Mouse (Mus musculus): ENCODE results near the gene Ipo13. TPM values are rescaled to one million over a fixed set of nuclear protein-coding genes. Genes with fewer than 3 reads are reported as not detected.

Ipo13 gene
- polyA plus RNA-seq, 1 experiment from 2014 or later, result 63.1 TPM

DNA sequence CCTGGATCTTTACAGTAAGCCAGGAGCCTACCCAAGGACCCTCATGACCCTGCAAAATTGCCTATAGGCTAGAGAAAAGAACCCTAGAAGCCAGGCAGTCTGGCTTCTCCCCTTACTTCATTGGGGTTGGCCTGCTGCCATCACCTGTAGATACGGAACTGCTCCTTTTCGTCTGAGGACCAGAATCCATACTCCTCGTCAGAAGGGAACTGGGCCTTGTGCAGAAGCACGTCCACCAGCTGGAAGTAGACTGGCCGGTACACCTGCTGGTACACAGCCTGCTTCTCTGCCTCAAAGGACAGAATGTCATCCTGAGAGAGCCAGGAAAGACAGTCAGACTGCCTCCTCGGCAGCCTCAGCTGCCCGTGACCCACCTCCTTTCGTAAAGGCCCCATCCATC is 10.0 kb downstream of the Ipo13 start:
- Histone ChIP-seq H3K4me1 (ENCODE audit: control insufficient read depth, insufficient read depth, low read depth, low read length) (peaks cover 23% of the 10 kb centered on the region), H3K36me3 (ENCODE audit: control insufficient read depth, insufficient read depth, low read length) (peaks cover 48% of the 10 kb centered on the region), H3K4me3 (ENCODE audit: low read length) (no peak overlapping the region), H3K27me3 (replicated peaks; ENCODE audit: control insufficient read depth, insufficient read depth, low read length) (no peaks in the 10 kb centered on the region), H3K4me2 (ENCODE audit: low read length) (no peak overlapping the region), H3K9ac (ENCODE audit: low read depth, low read length) (no peak overlapping the region), H3K9me3 (ENCODE audit: control insufficient read depth, low read length) (no peaks in the 10 kb centered on the region), H3K27ac (ENCODE audit: low read depth, low read length) (no peak overlapping the region)
- 87% methylated on average over 8 of the region's 8 CpGs for WGBS
- ATAC-seq, result no peak

DNA sequence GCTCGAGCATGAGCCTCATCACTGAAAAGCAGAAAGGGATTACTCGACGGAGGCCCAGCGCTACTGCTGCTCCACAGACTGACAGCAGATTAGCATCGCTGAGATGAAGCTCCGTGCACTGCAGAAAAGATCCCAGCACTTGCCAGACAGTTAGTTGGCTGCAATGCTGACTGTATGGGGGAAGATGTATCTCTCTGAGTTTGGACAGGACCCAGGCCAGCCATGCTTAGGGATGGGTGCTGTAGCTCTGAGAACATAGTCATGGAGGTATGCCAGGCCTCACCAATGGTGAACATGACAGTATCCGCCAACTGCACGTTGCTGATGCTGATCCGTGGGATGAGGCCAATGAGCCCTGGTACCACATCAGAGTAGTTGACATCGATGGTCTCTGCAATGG is 10.7 kb downstream of the Ipo13 start:
- Histone ChIP-seq H3K27me3 (replicated peaks; ENCODE audit: control insufficient read depth, insufficient read depth, low read length) (no peaks in the 10 kb centered on the region), H3K4me3 (ENCODE audit: low read length) (no peak overlapping the region), H3K27ac (ENCODE audit: low read depth, low read length) (no peak overlapping the region), H3K9me3 (ENCODE audit: control insufficient read depth, low read length) (no peaks in the 10 kb centered on the region), H3K4me2 (ENCODE audit: low read length) (no peak overlapping the region), H3K36me3 (ENCODE audit: control insufficient read depth, insufficient read depth, low read length) (peaks cover 48% of the 10 kb centered on the region), H3K9ac (ENCODE audit: low read depth, low read length) (no peak overlapping the region), H3K4me1 (ENCODE audit: control insufficient read depth, insufficient read depth, low read depth, low read length) (peaks cover 16% of the 10 kb centered on the region)
- WGBS, result 92% methylated on average over 10 of the region's 10 CpGs
- no peak for ATAC-seq

GRCm38 (mm10) chr4:117898111-117898510 is 16.7 kb downstream of the Ipo13 start:
- no peak for ATAC-seq
- no peaks in the 10 kb centered on the region for H3K4me1 ChIP-seq (ENCODE audit: control insufficient read depth, insufficient read depth, low read depth, low read length)
- H3K9ac ChIP-seq (ENCODE audit: low read depth, low read length), result no peak overlapping the region
- H3K9me3 ChIP-seq (ENCODE audit: control insufficient read depth, low read length), result no peaks in the 10 kb centered on the region
- H3K27me3 ChIP-seq (replicated peaks; ENCODE audit: control insufficient read depth, insufficient read depth, low read length), result no peaks in the 10 kb centered on the region
- no peak overlapping the region for H3K27ac ChIP-seq (ENCODE audit: low read depth, low read length)
- no peak overlapping the region for H3K4me3 ChIP-seq (ENCODE audit: low read length)
- peaks cover 51% of the 10 kb centered on the region for H3K36me3 ChIP-seq (ENCODE audit: control insufficient read depth, insufficient read depth, low read length)
- no peak overlapping the region for H3K4me2 ChIP-seq (ENCODE audit: low read length)
- 93% methylated on average over 3 of the region's 3 CpGs for WGBS

- H3K9ac ChIP-seq (ENCODE audit: low read depth, low read length), result no peak overlapping the region
- H3K4me3 ChIP-seq (ENCODE audit: low read length), result no peak overlapping the region
- no peaks in the 10 kb centered on the region for H3K9me3 ChIP-seq (ENCODE audit: control insufficient read depth, low read length)
- H3K27me3 ChIP-seq (replicated peaks; ENCODE audit: control insufficient read depth, insufficient read depth, low read length), result no peaks in the 10 kb centered on the region
- no peak overlapping the region for H3K4me2 ChIP-seq (ENCODE audit: low read length)
- H3K4me1 ChIP-seq (ENCODE audit: control insufficient read depth, insufficient read depth, low read depth, low read length), result peaks cover 7% of the 10 kb centered on the region
- no peak for ATAC-seq
- 94% methylated on average over 6 of the region's 6 CpGs for WGBS
- H3K36me3 ChIP-seq (ENCODE audit: control insufficient read depth, insufficient read depth, low read length), result peaks cover 31% of the 10 kb centered on the region
- H3K27ac ChIP-seq (ENCODE audit: low read depth, low read length), result no peak overlapping the region
Measured at GRCm38 (mm10) chr4:117896031-117896430, 18.8 kb downstream of the Ipo13 start.

DNA sequence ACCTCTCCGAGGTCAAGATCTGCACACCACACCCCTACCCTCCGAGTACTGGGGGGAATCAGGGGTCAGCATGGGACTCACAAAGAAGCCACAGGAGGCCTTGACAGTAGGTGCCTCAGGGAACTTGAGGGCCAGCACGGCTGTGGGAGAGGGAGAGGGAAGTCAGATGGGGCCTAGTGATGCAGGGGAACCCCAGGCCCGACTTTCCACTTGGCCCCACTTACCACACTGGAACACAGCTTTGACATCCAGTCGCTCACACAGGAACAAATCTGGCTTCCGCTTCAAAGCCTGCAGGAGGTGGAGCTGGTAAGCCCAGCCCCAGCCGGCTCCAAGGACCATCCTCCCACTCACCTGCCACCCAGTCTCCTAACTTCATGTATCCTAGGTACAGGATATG is 19.5 kb downstream of the Ipo13 start:
- Histone ChIP-seq H3K27ac (ENCODE audit: low read depth, low read length) (no peak overlapping the region), H3K4me1 (ENCODE audit: control insufficient read depth, insufficient read depth, low read depth, low read length) (peaks cover 11% of the 10 kb centered on the region), H3K36me3 (ENCODE audit: control insufficient read depth, insufficient read depth, low read length) (peaks cover 25% of the 10 kb centered on the region), H3K9me3 (ENCODE audit: control insufficient read depth, low read length) (no peaks in the 10 kb centered on the region), H3K4me3 (ENCODE audit: low read length) (no peak overlapping the region), H3K9ac (ENCODE audit: low read depth, low read length) (no peak overlapping the region), H3K4me2 (ENCODE audit: low read length) (no peak overlapping the region), H3K27me3 (replicated peaks; ENCODE audit: control insufficient read depth, insufficient read depth, low read length) (no peaks in the 10 kb centered on the region)
- ATAC-seq, result no peak
- WGBS, result 83% methylated on average over 7 of the region's 7 CpGs

DNA sequence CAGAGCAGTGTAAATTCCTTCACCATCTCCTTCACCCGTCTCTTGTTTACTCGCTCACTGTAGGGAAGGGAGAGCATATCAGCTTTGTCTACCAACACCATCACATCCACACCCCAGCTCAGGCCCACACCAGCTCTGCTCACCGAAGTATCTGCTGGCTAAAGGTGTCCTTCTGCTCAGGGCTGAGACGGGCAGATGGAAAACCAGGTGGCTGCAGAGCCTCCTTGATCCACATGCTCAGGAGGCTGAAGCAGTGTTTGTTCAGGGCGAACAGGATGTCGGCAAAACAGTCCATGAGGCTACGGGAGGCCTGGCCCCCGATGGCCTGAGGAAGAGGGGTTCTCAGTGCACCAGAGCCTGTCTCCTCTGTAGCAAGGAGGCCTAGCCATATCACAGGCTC is 20.2 kb downstream of the Ipo13 start:
- 90% methylated on average over 8 of the region's 8 CpGs for WGBS
- ATAC-seq, result no peak
- Histone ChIP-seq H3K27me3 (replicated peaks; ENCODE audit: control insufficient read depth, insufficient read depth, low read length) (no peaks in the 10 kb centered on the region), H3K4me3 (ENCODE audit: low read length) (no peak overlapping the region), H3K4me2 (ENCODE audit: low read length) (no peak overlapping the region), H3K27ac (ENCODE audit: low read depth, low read length) (no peak overlapping the region), H3K9ac (ENCODE audit: low read depth, low read length) (no peak overlapping the region), H3K4me1 (ENCODE audit: control insufficient read depth, insufficient read depth, low read depth, low read length) (peaks cover 11% of the 10 kb centered on the region), H3K9me3 (ENCODE audit: control insufficient read depth, low read length) (no peaks in the 10 kb centered on the region), H3K36me3 (ENCODE audit: control insufficient read depth, insufficient read depth, low read length) (peaks cover 20% of the 10 kb centered on the region)

GRCm38 (mm10) chr4:117893376-117893775 is 21.4 kb downstream of the Ipo13 start:
- ATAC-seq, result no peak
- peaks cover 19% of the 10 kb centered on the region for H3K36me3 ChIP-seq (ENCODE audit: control insufficient read depth, insufficient read depth, low read length)
- WGBS, result 25% methylated on average over 9 of the region's 9 CpGs

GRCm38 (mm10) chr4:117891738-117892161 is 23.0 kb downstream of the Ipo13 start, which contains the start of gene Dph2:
Gene Dph2, minus strand, starts transcription at chr4:117892032.
- H3K9ac ChIP-seq (ENCODE audit: low read depth, low read length), result peak within 1 kb of the TSS; percentile 64
- peak within 1 kb of the TSS; percentile 90 for H3K4me2 ChIP-seq (ENCODE audit: low read length)
- H3K4me1 ChIP-seq (ENCODE audit: control insufficient read depth, insufficient read depth, low read depth, low read length), result peaks cover 15% of the 10 kb centered on the region
- ATAC-seq, result peak; percentile 86
- H3K27me3 ChIP-seq (replicated peaks; ENCODE audit: control insufficient read depth, insufficient read depth, low read length), result no peaks in the 10 kb centered on the region
- peaks cover 11% of the 10 kb centered on the region for H3K36me3 ChIP-seq (ENCODE audit: control insufficient read depth, insufficient read depth, low read length)
- H3K4me3 ChIP-seq (ENCODE audit: low read length), result peak within 1 kb of the TSS; percentile 76
- H3K27ac ChIP-seq (ENCODE audit: low read depth, low read length), result no peak within 1 kb of the TSS
- 2% methylated on average over 21 of the region's 21 CpGs for WGBS
- no peaks in the 10 kb centered on the region for H3K9me3 ChIP-seq (ENCODE audit: control insufficient read depth, low read length)

More at GRCm38 (mm10) chr4:117893376-117893775, 21.4 kb downstream of the Ipo13 start:
- H3K4me1 ChIP-seq (ENCODE audit: control insufficient read depth, insufficient read depth, low read depth, low read length), result peaks cover 11% of the 10 kb centered on the region
- no peak overlapping the region for H3K4me3 ChIP-seq (ENCODE audit: low read length)
- H3K4me2 ChIP-seq (ENCODE audit: low read length), result no peak overlapping the region
- no peak overlapping the region for H3K27ac ChIP-seq (ENCODE audit: low read depth, low read length)
- no peaks in the 10 kb centered on the region for H3K9me3 ChIP-seq (ENCODE audit: control insufficient read depth, low read length)
- H3K9ac ChIP-seq (ENCODE audit: low read depth, low read length), result no peak overlapping the region
- H3K27me3 ChIP-seq (replicated peaks; ENCODE audit: control insufficient read depth, insufficient read depth, low read length), result no peaks in the 10 kb centered on the region

DNA sequence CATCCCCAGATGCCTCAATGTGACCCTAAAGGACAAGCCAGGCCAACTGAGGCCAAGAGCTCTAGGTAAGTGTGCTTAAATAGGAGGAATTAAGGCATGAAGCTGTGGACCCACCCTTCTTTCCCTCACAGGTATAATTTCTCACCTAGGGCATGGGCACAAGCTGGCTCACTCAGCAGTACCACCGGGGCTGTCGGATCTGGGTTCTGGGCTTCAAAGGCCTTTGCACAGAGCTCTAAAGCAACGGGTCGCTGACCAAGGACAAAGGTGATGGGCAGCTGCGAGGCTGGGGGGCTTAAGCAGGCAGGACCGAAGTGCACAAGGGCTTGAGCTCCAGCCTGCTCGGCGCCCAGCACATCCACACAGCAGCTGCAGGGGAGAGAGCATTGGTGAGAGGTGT is 24.0 kb downstream of the Ipo13 start:
- WGBS, result 72% methylated on average over 8 of the region's 8 CpGs

DNA sequence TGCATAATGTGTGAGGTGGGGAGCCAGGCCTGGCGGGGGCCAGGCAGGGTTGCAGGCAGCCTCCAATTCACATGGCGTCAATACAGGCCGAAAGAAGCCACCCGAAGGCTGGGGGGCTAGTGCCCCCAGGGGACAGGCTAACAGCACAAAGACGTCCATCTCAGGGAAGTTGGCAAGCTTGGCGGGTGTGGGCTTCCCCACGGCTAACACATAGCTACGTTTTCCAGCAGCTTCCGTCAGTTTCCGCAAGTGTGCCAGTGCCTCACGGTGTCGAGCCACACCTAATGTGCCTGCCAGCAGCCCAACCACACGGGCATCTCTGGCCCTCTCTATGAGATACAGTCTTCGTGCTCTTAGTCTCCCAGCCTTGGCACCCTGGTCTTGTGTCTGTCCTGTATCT is 24.8 kb downstream of the Ipo13 start:
- H3K9ac ChIP-seq (ENCODE audit: low read depth, low read length), result no peak overlapping the region
- no peak overlapping the region for H3K4me3 ChIP-seq (ENCODE audit: low read length)
- peaks cover 5% of the 10 kb centered on the region for H3K36me3 ChIP-seq (ENCODE audit: control insufficient read depth, insufficient read depth, low read length)
- no peak for ATAC-seq
- H3K9me3 ChIP-seq (ENCODE audit: control insufficient read depth, low read length), result no peaks in the 10 kb centered on the region
- H3K4me1 ChIP-seq (ENCODE audit: control insufficient read depth, insufficient read depth, low read depth, low read length), result peaks cover 24% of the 10 kb centered on the region
- H3K27me3 ChIP-seq (replicated peaks; ENCODE audit: control insufficient read depth, insufficient read depth, low read length), result no peaks in the 10 kb centered on the region
- H3K4me2 ChIP-seq (ENCODE audit: low read length), result no peak overlapping the region
- 91% methylated on average over 14 of the region's 14 CpGs for WGBS
- H3K27ac ChIP-seq (ENCODE audit: low read depth, low read length), result no peak overlapping the region

More for the DNA sequence above, 24.0 kb downstream of the Ipo13 start:
- ATAC-seq, result no peak
- peak overlapping the region; percentile 76 for H3K4me3 ChIP-seq (ENCODE audit: low read length)
- no peaks in the 10 kb centered on the region for H3K27me3 ChIP-seq (replicated peaks; ENCODE audit: control insufficient read depth, insufficient read depth, low read length)
- H3K27ac ChIP-seq (ENCODE audit: low read depth, low read length), result no peak overlapping the region
- peaks cover 23% of the 10 kb centered on the region for H3K4me1 ChIP-seq (ENCODE audit: control insufficient read depth, insufficient read depth, low read depth, low read length)
- H3K4me2 ChIP-seq (ENCODE audit: low read length), result peak overlapping the region; percentile 90
- H3K9ac ChIP-seq (ENCODE audit: low read depth, low read length), result no peak overlapping the region
- H3K36me3 ChIP-seq (ENCODE audit: control insufficient read depth, insufficient read depth, low read length), result peaks cover 11% of the 10 kb centered on the region
- H3K9me3 ChIP-seq (ENCODE audit: control insufficient read depth, low read length), result no peaks in the 10 kb centered on the region

All from hindbrain, embryonic 16.5 days (tissue).